Mouse (Mus musculus) liver, adult (tissue): ENCODE results near the gene Gucd1.

Experiments used
- GATA4 ChIP-seq: IDR thresholded peaks from 2 replicates; pipeline ENCODE4 v1.6.1; 2014; ENCODE audit warnings: mild to moderate bottlenecking, low read length; ENCODE audit not compliant: insufficient replicate concordance

The Gucd1 gene

GRCm38 (mm10) chr10:75335075-75335474 is 182.7 kb downstream of the Gucd1 start:
- TF ChIP-seq GATA4 = peak; percentile 32; the same call in 1 of the 2 replicates

- TF ChIP-seq GATA4 = no peak
Observed at GRCm38 (mm10) chr10:75334175-75334574, 183.6 kb downstream of the Gucd1 start.

GRCm38 (mm10) chr10:75333176-75333776 is 184.5 kb downstream of the Gucd1 start:
- no peak for TF ChIP-seq GATA4

- TF ChIP-seq GATA4 = no peak
Observed at GRCm38 (mm10) chr10:75332268-75332667, 185.5 kb downstream of the Gucd1 start.

GRCm38 (mm10) chr10:75328201-75328704 is 189.5 kb downstream of the Gucd1 start:
- no peak for TF ChIP-seq GATA4

GRCm38 (mm10) chr10:75327081-75327480 is 190.7 kb downstream of the Gucd1 start:
- TF ChIP-seq GATA4 = no peak

GRCm38 (mm10) chr10:75326553-75326952 is 191.2 kb downstream of the Gucd1 start:
- TF ChIP-seq GATA4 = no peak

- TF ChIP-seq GATA4 = no peak
Observed at GRCm38 (mm10) chr10:75325821-75326220, 192.0 kb downstream of the Gucd1 start.

- TF ChIP-seq GATA4 = no peak
Observed at GRCm38 (mm10) chr10:75324391-75324790, 193.4 kb downstream of the Gucd1 start.

GRCm38 (mm10) chr10:75323986-75324385 is 193.8 kb downstream of the Gucd1 start:
- TF ChIP-seq GATA4 = no peak

- no peak for TF ChIP-seq GATA4
Observed at GRCm38 (mm10) chr10:75322966-75323365, 194.8 kb downstream of the Gucd1 start.

- no peak for TF ChIP-seq GATA4
Observed at GRCm38 (mm10) chr10:75320321-75320720, 197.5 kb downstream of the Gucd1 start.

GRCm38 (mm10) chr10:75318206-75318605 is 199.6 kb downstream of the Gucd1 start:
- TF ChIP-seq GATA4 = no peak

GRCm38 (mm10) chr10:75316908-75317761 is 200.6 kb downstream of the Gucd1 start:
- TF ChIP-seq GATA4 = no peak

GRCm38 (mm10) chr10:75316872-75316907 is 201.1 kb downstream of the Gucd1 start, which contains the start of gene Adora2a:
Gene Adora2a, plus strand, starts transcription at chr10:75316877.
- no peak for TF ChIP-seq GATA4

GRCm38 (mm10) chr10:75316472-75316871 is 201.3 kb downstream of the Gucd1 start:
- no peak for TF ChIP-seq GATA4

- TF ChIP-seq GATA4 = no peak
Observed at GRCm38 (mm10) chr10:75315756-75316155, 202.0 kb downstream of the Gucd1 start.
